Mouse (Mus musculus) thymus, adult 2 months (tissue): ENCODE data around the gene 4921524J17Rik.

Experiments
- CTCF ChIP-seq: fragments of 200-500 bp; IDR thresholded peaks from 2 replicates; pipeline ENCODE4 v1.5.1; 2012; ENCODE audit warnings: mild to moderate bottlenecking, control low read depth, low read length, moderate library complexity, borderline replicate concordance; ENCODE audit not compliant: control insufficient read depth, poor library complexity, insufficient read depth; ENCODE audit errors: extremely low read depth
- POLR2A ChIP-seq: fragments of 200-500 bp; IDR thresholded peaks from 2 replicates; pipeline ENCODE4 v1.6.1; 2012; ENCODE audit warnings: mild to moderate bottlenecking, low read length, control low read depth, moderate library complexity; ENCODE audit not compliant: control insufficient read depth, poor library complexity, insufficient read depth; ENCODE audit errors: extremely low read depth

DNA sequence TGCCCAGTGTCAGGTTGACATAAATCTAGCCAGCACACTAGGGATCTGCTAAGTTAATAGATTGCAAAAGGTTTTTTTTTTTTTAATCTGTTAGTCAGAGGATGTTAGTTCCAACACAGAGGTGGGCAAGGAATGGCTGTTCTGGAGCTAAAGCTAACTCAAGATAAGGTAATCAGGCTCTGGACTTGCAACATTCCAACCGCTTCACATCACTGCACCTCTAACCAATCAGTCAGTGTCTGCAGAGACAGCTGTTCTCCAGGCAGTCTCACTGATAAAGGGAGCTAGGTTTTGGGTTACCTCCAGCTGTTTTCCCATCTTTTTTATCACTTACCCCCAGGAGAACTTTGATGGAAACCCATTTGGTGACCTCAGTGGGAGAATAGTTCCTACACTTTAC is 41.2 kb downstream of the 4921524J17Rik start:
- TF ChIP-seq CTCF (no peak), POLR2A (no peak)
